9 mouse cellular contexts compared by ENCODE assay signal in genomic region chr13:3730699-3731021, GRCm38 (mm10).
A peak's percentile ranks its signal among the peaks of the same experiment; 100 is the strongest.
DNase-seq lines count a peak whose midpoint lies in the region; ATAC-seq lines count a peak whose summit lies in the region.
"Had no signal": no experiment of that assay in that cellular context is flagged by ENCODE, and none has a peak within 500 bp of the region (broad histone marks: within the 10 kb centered on the region; RNA-seq: fewer than 3 reads in every experiment).

No protein-coding gene starts in this region.

- H3K27ac ChIP-seq in kidney, embryonic 16.5 days (ENCODE audit: low read length), result 0 out of 2 replicates have a peak overlapping the region, but pooled peaks have one; percentile 19
- H3K27ac ChIP-seq in forebrain, embryonic 12.5 days, result no peak overlapping the region
- H3K27ac ChIP-seq in hindbrain, embryonic 16.5 days (ENCODE audit: low read depth, low read length), result no peak overlapping the region
- no peak overlapping the region for H3K27ac ChIP-seq in neural tube, embryonic 13.5 days (replicated peaks)
- H3K27ac ChIP-seq: liver, embryonic 14.5 days had no signal

- no peaks in the 10 kb centered on the region for H3K27me3 ChIP-seq in kidney, embryonic 16.5 days (ENCODE audit: insufficient read depth, low read length)
- no peaks in the 10 kb centered on the region for H3K27me3 ChIP-seq in forebrain, embryonic 12.5 days
- H3K27me3 ChIP-seq in hindbrain, embryonic 16.5 days (replicated peaks; ENCODE audit: control insufficient read depth, insufficient read depth, low read length), result no peaks in the 10 kb centered on the region
- no peaks in the 10 kb centered on the region for H3K27me3 ChIP-seq in neural tube, embryonic 13.5 days

- WGBS in kidney, embryonic 16.5 days, result 30% methylated on average over 2 of the region's 2 CpGs
- WGBS in forebrain, embryonic 12.5 days, result 5% methylated on average over 2 of the region's 2 CpGs
- 11% methylated on average over 2 of the region's 2 CpGs for WGBS in hindbrain, embryonic 16.5 days
- 5% methylated on average over 2 of the region's 2 CpGs for WGBS in neural tube, embryonic 13.5 days

- no peaks in the 10 kb centered on the region for H3K36me3 ChIP-seq in kidney, embryonic 16.5 days (ENCODE audit: insufficient read depth, low read length)
- no peaks in the 10 kb centered on the region for H3K36me3 ChIP-seq in forebrain, embryonic 12.5 days (replicated peaks)
- no peaks in the 10 kb centered on the region for H3K36me3 ChIP-seq in hindbrain, embryonic 16.5 days (ENCODE audit: control insufficient read depth, insufficient read depth, low read length)
- no peaks in the 10 kb centered on the region for H3K36me3 ChIP-seq in neural tube, embryonic 13.5 days

- H3K9ac ChIP-seq in kidney, embryonic 16.5 days (replicated peaks; ENCODE audit: low read length), result no peak overlapping the region
- H3K9ac ChIP-seq in forebrain, embryonic 12.5 days, result no peak overlapping the region
- no peak overlapping the region for H3K9ac ChIP-seq in hindbrain, embryonic 16.5 days (ENCODE audit: low read depth, low read length)
- no peak overlapping the region for H3K9ac ChIP-seq in neural tube, embryonic 13.5 days
- H3K9ac ChIP-seq: liver, embryonic 14.5 days had no signal

- no peak overlapping the region for H3K4me3 ChIP-seq in kidney, embryonic 16.5 days (ENCODE audit: low read length)
- no peak overlapping the region for H3K4me3 ChIP-seq in forebrain, embryonic 12.5 days (replicated peaks)
- H3K4me3 ChIP-seq in hindbrain, embryonic 16.5 days (ENCODE audit: low read length), result no peak overlapping the region
- H3K4me3 ChIP-seq in neural tube, embryonic 13.5 days, result no peak overlapping the region

- H3K4me2 ChIP-seq in kidney, embryonic 16.5 days (replicated peaks; ENCODE audit: low read depth, low read length), result no peak overlapping the region
- no peak overlapping the region for H3K4me2 ChIP-seq in forebrain, embryonic 12.5 days
- H3K4me2 ChIP-seq in hindbrain, embryonic 16.5 days (ENCODE audit: low read length), result no peak overlapping the region
- no peak overlapping the region for H3K4me2 ChIP-seq in neural tube, embryonic 13.5 days

- H3K4me1 ChIP-seq in kidney, embryonic 16.5 days (ENCODE audit: insufficient read depth, low read length), result peaks cover 4% of the 10 kb centered on the region; the same call in 1 of the 2 replicates
- peaks cover 18% of the 10 kb centered on the region for H3K4me1 ChIP-seq in forebrain, embryonic 12.5 days
- H3K4me1 ChIP-seq in hindbrain, embryonic 16.5 days (ENCODE audit: control insufficient read depth, insufficient read depth, low read depth, low read length), result peaks cover 6% of the 10 kb centered on the region; the same call in 1 of the 2 replicates
- H3K4me1 ChIP-seq in neural tube, embryonic 13.5 days (replicated peaks), result peaks cover 6% of the 10 kb centered on the region; the same call in 1 of the 2 replicates

- ATAC-seq in kidney, embryonic 16.5 days (ENCODE audit: low FRiP score, low TSS enrichment), result peak; percentile 52; the same call in 1 of the 2 replicates
- peak; percentile 53; the same call in 1 of the 2 replicates for ATAC-seq in forebrain, embryonic 12.5 days (ENCODE audit: low FRiP score)
- peak; percentile 45; the same call in 1 of the 2 replicates for ATAC-seq in hindbrain, embryonic 16.5 days
- 0 out of 2 replicates have a peak, but pooled peaks have one; percentile 36 for ATAC-seq in neural tube, embryonic 13.5 days (ENCODE audit: low read depth)

- DNase-seq in kidney, postnatal 10 days, result no peak
- no peak for DNase-seq in embryo, embryonic 9.5 days (ENCODE audit: extremely low spot score)
- DNase-seq in MN1 (ENCODE audit: low spot score), result no peak
- DNase-seq: spleen, adult 18-20 months had no signal

- H3K9me3 ChIP-seq in kidney, embryonic 16.5 days (ENCODE audit: low read length), result no peaks in the 10 kb centered on the region
- no peaks in the 10 kb centered on the region for H3K9me3 ChIP-seq in forebrain, embryonic 12.5 days
- H3K9me3 ChIP-seq in hindbrain, embryonic 16.5 days (ENCODE audit: control insufficient read depth, low read length), result no peaks in the 10 kb centered on the region
- H3K9me3 ChIP-seq in neural tube, embryonic 13.5 days, result no peaks in the 10 kb centered on the region
